Mouse (Mus musculus): ENCODE data around the gene Fxyd4.
A peak's percentile ranks its signal among the peaks of the same experiment; 100 is the strongest.

- TF ChIP-seq POLR2A (IDR thresholded peaks at IDR 0.05; ENCODE audit: borderline replicate concordance, control insufficient read depth, low read depth, low read length), result peak; percentile 67; the same call in 1 of the 2 replicates
- TF ChIP-seq CTCF (IDR thresholded peaks at IDR 0.05; ENCODE audit: control insufficient read depth, insufficient read depth, low read length), result no peak
These were observed 20.6 kb downstream of the Fxyd4 start for GRCm38 (mm10) chr6:117916737-117917426.
